Mouse (Mus musculus) retina, postnatal 1 day (tissue): ENCODE data around the gene Nle1.

Experiments used
- DNase-seq: peaks from one replicate; pipeline ENCODE4 v3.0.0-alpha.2; 2012

Nle1 gene

GRCm38 (mm10) chr11:82866850-82867564, 41.2 kb downstream of the Nle1 start:
- no peak for DNase-seq

- no peak for DNase-seq
Observed at GRCm38 (mm10) chr11:82865957-82866356, 42.3 kb downstream of the Nle1 start.

DNA sequence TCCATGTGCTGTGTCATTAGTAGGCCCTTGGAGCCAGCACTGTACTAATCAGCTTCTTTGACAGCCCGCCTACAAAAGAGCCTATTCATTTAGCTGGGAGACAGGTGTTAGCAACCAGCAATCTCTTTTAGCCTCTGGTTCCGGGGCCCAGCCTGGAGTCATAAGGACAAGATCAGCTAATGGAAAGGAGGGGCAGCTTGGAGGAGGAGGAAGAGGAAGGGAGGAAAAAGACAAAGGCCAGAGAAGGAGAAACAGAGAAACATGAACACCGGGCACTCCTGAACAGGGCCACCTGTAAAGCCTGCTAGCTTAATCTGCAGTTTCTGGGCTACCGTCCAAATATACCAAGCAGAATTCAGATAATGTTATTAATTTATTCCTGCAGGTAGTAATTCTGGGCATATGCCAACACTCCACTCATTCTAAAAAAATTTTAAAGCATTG, 44.7 kb downstream of the Nle1 start:
- DNase-seq, result peak; percentile 75

GRCm38 (mm10) chr11:82863059-82863458, 45.2 kb downstream of the Nle1 start:
- DNase-seq, result peak; percentile 62

- DNase-seq, result no peak
Observed at GRCm38 (mm10) chr11:82862638-82863037, 45.6 kb downstream of the Nle1 start.

DNA sequence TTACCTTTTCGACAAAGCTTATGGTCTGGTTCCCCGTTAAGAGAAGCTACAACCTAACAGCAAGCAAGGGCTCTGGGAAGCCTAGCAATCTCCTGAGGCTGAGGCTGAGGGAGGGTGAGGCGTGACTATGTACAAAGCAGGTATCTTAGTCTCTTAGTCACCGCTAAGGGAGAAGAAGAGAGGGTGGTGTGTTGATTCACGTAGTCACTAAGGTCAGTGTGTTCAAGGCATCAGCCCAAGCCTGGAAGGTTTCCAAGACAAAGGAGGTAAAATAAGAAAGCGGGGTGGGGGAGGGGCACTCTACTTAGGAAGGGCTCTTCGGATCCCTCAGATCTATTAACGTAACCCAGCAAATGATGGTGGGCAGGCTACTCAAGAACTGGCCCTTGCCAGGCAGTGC, 46.7 kb downstream of the Nle1 start:
- DNase-seq, result no peak

DNA sequence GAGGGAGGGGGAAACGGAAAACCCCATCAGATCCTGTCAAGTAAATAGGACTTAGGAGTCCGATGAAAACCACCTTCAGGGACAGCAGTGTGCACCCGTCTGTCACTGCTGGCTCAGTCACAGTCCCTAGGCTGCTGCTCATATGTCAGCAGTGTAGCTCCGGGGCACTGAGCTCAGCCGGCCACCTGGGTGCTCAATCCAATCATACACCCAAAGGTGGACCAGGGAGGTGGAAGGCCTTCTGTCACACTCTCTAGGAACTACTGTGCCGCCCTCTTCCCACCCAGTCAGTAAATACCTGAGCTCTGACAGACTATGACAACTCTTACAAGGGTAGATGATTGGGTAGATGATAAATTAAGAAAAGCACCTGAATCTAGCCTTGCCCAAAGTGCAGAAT, 47.5 kb downstream of the Nle1 start:
- no peak for DNase-seq

DNA sequence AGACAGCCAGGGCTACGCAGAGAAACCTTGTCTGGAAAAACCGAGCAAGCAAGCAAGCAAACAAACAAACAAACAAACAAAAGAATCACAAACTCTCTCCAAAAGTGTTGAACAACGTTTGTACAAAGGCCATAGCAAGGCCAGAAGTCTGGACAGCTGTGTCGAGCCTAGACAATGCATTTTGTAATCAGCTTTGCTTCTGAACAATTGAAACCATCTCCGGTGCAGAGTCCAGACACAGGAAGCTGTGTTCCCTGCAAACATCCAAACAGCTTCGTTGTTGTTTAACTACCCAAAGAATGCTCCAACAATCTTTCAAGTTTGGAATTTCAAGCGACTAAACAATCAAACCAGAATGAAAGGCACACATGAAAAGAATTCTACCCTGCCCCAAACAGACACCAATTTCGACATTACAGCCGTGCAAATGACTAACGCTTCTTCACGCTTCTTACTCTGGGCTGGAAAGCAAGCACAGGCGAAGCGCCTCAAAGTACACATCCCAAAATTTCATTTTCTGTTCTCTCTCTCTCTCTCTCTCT, 50.8 kb downstream of the Nle1 start:
- no peak for DNase-seq

GRCm38 (mm10) chr11:82856032-82856431, 52.2 kb downstream of the Nle1 start:
- no peak for DNase-seq

GRCm38 (mm10) chr11:82855327-82855973, 52.8 kb downstream of the Nle1 start:
- DNase-seq, result no peak

- no peak for DNase-seq
Observed at GRCm38 (mm10) chr11:82854111-82854510, 54.1 kb downstream of the Nle1 start.

- DNase-seq, result no peak
Observed at GRCm38 (mm10) chr11:82852958-82853357, 55.3 kb downstream of the Nle1 start.

- no peak for DNase-seq
Observed at GRCm38 (mm10) chr11:82852540-82852939, 55.7 kb downstream of the Nle1 start.

GRCm38 (mm10) chr11:82852115-82852514, 56.1 kb downstream of the Nle1 start:
- no peak for DNase-seq
